Mouse (Mus musculus) neural tube, embryonic 11.5 days (tissue): ENCODE results near the gene 9930111J21Rik2. TPM values are rescaled to one million over a fixed set of nuclear protein-coding genes. Genes with fewer than 3 reads are reported as not detected.
"Not testable (repeated sequence)": the region's sequence is repeated elsewhere in the genome, so short reads cannot be mapped to it uniquely, and the experiment has no call there.

Source experiments
- ATAC-seq: fragments of 200-750 bp; cut with Nextera tagmentation; 2 replicates; pipeline ENCODE4 v1.8.0; 2017; ENCODE audit warnings: moderate number of reproducible peaks, mild to moderate bottlenecking, moderate TSS enrichment, moderate library complexity; ENCODE audit not compliant: insufficient read depth, low FRiP score, low TSS enrichment
- DNase-seq: peaks from one replicate; pipeline ENCODE4 v3.0.0-alpha.2; 2015; ENCODE audit warnings: low spot score
- H3K27ac ChIP-seq: fragments of 300-500 bp; sonication (generic); 2 replicates; pipeline ENCODE4 v1.5.1; 2014; ENCODE audit warnings: low read depth, mild to moderate bottlenecking, low read length
- H3K27me3 ChIP-seq: fragments of 300-500 bp; sonication (generic); 2 replicates; pipeline ENCODE4 v1.6.1; 2014; ENCODE audit warnings: mild to moderate bottlenecking, low read length, mixed read lengths; ENCODE audit not compliant: control insufficient read depth, insufficient read depth
- H3K36me3 ChIP-seq: fragments of 300-500 bp; sonication (generic); 2 replicates; pipeline ENCODE4 v1.6.1; 2014; ENCODE audit warnings: mild to moderate bottlenecking, low read length, moderate library complexity, mixed read lengths; ENCODE audit not compliant: control insufficient read depth, insufficient read depth
- H3K4me1 ChIP-seq: fragments of 300-500 bp; sonication (generic); 2 replicates; pipeline ENCODE4 v1.6.1; 2014; ENCODE audit warnings: low read length, mixed read lengths; ENCODE audit not compliant: control insufficient read depth, insufficient read depth
- H3K4me2 ChIP-seq: fragments of 300-500 bp; sonication (generic); 2 replicates; pipeline ENCODE4 v1.6.1; 2014; ENCODE audit warnings: low read depth, mild to moderate bottlenecking, moderate library complexity
- H3K4me3 ChIP-seq: fragments of 300-500 bp; sonication (generic); 2 replicates; pipeline ENCODE4 v1.5.1; 2014; ENCODE audit warnings: low read depth, low read length
- H3K9ac ChIP-seq: fragments of 300-500 bp; sonication (generic); 2 replicates; pipeline ENCODE4 v1.6.1; 2014; ENCODE audit warnings: mild to moderate bottlenecking, low read length
- H3K9me3 ChIP-seq: fragments of 300-500 bp; sonication (generic); 2 replicates; pipeline ENCODE4 v1.6.1; 2016; ENCODE audit warnings: low read length; ENCODE audit not compliant: control insufficient read depth
- WGBS: fragments of 180-500 bp; shearing (Covaris S2); extraction: QIAGEN DNeasy Blood & Tissue Kit; methylation state at CpG from one replicate; pipeline ENCODE4 v1.1.7; 2014; 5-methylcytosine and 5-hydroxymethylcytosine counted together
- polyA plus RNA-seq: library from polyadenylated mRNA; unstranded; fragments of >200 nt; fragmentation: Nextera tagmentation; extraction: Ambion mirVana; gene quantifications from 2 replicates; pipeline ENCODE4 v1.2.1, GENCODE M21; 2014

Gene 9930111J21Rik2
- polyA plus RNA-seq, 1 experiment from 2014 or later = 0.09 TPM

- H3K4me2 ChIP-seq, H3K36me3 ChIP-seq, H3K9me3 ChIP-seq, DNase-seq, H3K27ac ChIP-seq, H3K4me1 ChIP-seq, ATAC-seq, H3K4me3 ChIP-seq, H3K9ac ChIP-seq, H3K27me3 ChIP-seq: not testable (repeated sequence)
- 74% methylated on average over 1 of the region's 2 CpGs for WGBS
Measured at GRCm38 (mm10) chr11:49061865-49062264, 10.8 kb upstream of the 9930111J21Rik2 start.

- not testable (repeated sequence) for ATAC-seq, H3K36me3 ChIP-seq, H3K27me3 ChIP-seq
Measured at GRCm38 (mm10) chr11:49060061-49060460, 9.0 kb upstream of the 9930111J21Rik2 start.

DNA sequence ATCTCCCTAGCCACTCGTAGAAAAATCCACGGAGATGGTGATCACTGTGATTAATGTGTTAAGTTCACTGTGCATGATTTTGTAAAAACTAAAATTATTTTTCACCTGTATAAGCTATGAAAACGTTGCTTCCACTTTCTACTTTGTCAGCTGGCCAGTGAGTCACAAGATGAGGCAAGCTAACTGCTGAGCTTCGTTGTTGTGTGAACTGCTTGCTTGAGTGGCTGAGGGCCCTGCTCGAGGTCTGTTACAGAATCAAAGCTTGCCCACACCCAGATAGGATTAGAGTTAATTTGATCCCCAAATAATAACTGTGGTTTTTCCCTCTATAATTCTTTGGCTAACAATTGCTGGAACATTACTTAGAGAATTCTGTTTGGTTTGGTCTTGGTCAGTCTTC is 852 bp upstream of the 9930111J21Rik2 start:
- H3K36me3 ChIP-seq, H3K27ac ChIP-seq, H3K4me1 ChIP-seq, H3K9ac ChIP-seq, DNase-seq, H3K27me3 ChIP-seq, H3K9me3 ChIP-seq, ATAC-seq, H3K4me3 ChIP-seq, H3K4me2 ChIP-seq: not testable (repeated sequence)
- no CpG with 5 or more reads among the region's 5 CpGs for WGBS

More at GRCm38 (mm10) chr11:49060061-49060460, 9.0 kb upstream of the 9930111J21Rik2 start:
- not testable (repeated sequence) for H3K4me2 ChIP-seq, H3K4me3 ChIP-seq, DNase-seq, H3K9ac ChIP-seq, H3K9me3 ChIP-seq, H3K27ac ChIP-seq, H3K4me1 ChIP-seq
- 92% methylated on average over 2 of the region's 3 CpGs for WGBS

- not testable (repeated sequence) for H3K4me1 ChIP-seq, H3K9me3 ChIP-seq, ATAC-seq, H3K27me3 ChIP-seq, H3K9ac ChIP-seq, H3K4me3 ChIP-seq, DNase-seq, H3K4me2 ChIP-seq, H3K27ac ChIP-seq, H3K36me3 ChIP-seq
Measured at GRCm38 (mm10) chr11:49050064-49050463, 978 bp downstream of the 9930111J21Rik2 start.

GRCm38 (mm10) chr11:49012074-49012473 is 39.0 kb downstream of the 9930111J21Rik2 start:
- ATAC-seq, H3K27ac ChIP-seq, H3K36me3 ChIP-seq, H3K9me3 ChIP-seq, H3K4me2 ChIP-seq, H3K27me3 ChIP-seq, H3K9ac ChIP-seq, H3K4me3 ChIP-seq, H3K4me1 ChIP-seq, DNase-seq: not testable (repeated sequence)

DNA sequence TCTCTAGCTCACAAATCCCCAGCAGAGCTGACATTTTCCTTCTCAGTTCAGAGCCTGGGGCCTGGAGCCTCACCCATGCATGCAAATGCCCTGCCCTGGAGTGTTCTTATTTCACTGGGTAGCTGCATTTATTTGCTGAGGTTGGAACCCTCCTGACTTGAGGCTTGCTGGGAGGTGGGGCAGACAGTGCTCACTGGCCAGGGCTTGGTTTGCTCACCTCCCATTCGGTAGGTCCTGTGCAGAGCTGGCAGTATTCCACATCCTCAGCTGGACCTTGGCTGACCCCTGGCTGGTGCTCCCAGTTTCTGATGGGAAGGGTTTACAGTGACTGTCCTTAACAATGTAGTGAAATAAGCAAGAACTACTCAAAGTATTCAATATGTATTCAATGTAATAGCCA is 44.3 kb downstream of the 9930111J21Rik2 start:
- H3K4me1 ChIP-seq, H3K36me3 ChIP-seq, DNase-seq, H3K4me3 ChIP-seq, H3K4me2 ChIP-seq, H3K27me3 ChIP-seq, H3K9me3 ChIP-seq, H3K27ac ChIP-seq, H3K9ac ChIP-seq, ATAC-seq: not testable (repeated sequence)
- no CpG with 5 or more reads among the region's 1 CpGs for WGBS

DNA sequence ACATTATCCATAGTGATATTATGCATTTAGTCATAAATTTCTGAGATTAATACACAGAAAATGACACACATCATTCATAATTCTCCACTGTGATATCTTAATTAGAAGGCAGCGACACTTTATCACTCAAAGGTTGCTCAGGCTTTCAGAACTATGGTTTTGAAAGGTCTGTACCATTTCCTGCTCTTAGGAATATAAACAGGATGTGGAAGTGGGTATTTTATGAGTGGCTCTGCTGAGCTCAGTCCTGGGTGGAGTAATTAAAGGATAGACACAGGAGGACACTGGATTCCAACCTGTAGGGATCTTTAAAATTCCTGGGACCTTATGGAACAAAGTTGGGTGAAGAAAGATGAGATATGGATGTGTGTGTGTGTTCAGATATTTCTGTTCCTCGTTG is 44.7 kb downstream of the 9930111J21Rik2 start:
- ATAC-seq, H3K4me2 ChIP-seq, H3K27me3 ChIP-seq, H3K9me3 ChIP-seq, H3K27ac ChIP-seq, H3K36me3 ChIP-seq, DNase-seq, H3K9ac ChIP-seq, H3K4me1 ChIP-seq, H3K4me3 ChIP-seq: not testable (repeated sequence)
- 89% methylated on average over 2 of the region's 2 CpGs for WGBS

DNA sequence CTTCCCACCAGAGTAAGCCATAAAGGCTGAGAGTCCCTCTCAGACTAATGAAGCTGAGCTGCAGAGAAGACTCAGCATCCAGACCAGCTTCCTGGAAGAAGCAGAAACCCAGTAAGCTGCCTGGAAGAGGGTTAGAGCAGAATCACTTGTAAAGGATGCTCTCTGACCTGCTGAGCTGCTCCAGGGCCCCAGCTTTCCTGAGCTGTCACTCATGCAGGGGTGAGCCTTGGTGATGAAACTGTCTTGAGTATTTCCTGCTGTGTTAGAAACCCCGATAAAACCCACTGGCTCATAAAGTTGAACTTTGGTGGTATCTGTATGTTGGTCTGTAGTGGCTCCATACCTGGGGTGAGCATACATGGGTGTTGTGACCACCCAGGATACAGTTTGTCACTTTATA is 50.6 kb downstream of the 9930111J21Rik2 start:
- not testable (repeated sequence) for ATAC-seq

GRCm38 (mm10) chr11:48994018-48994417 is 57.0 kb downstream of the 9930111J21Rik2 start, which contains the start of gene Tgtp1:
Gene Tgtp1, minus strand, starts transcription at chr11:48994172.
- not testable (repeated sequence) for H3K4me2 ChIP-seq, H3K4me3 ChIP-seq, H3K27ac ChIP-seq, H3K9me3 ChIP-seq, H3K27me3 ChIP-seq, ATAC-seq, H3K36me3 ChIP-seq, H3K4me1 ChIP-seq, H3K9ac ChIP-seq, DNase-seq
- 57% methylated on average over 2 of the region's 2 CpGs for WGBS

More for the DNA sequence above, 50.6 kb downstream of the 9930111J21Rik2 start:
- not testable (repeated sequence) for DNase-seq, H3K9me3 ChIP-seq, H3K4me2 ChIP-seq, H3K27me3 ChIP-seq, H3K27ac ChIP-seq, H3K36me3 ChIP-seq, H3K4me1 ChIP-seq, H3K4me3 ChIP-seq, H3K9ac ChIP-seq
- 95% methylated on average over 1 of the region's 1 CpGs for WGBS
